Mouse (Mus musculus) 3T3-L1 (cell line): ENCODE measurements around the gene Pigh.

ENCODE experiments used
- DNase-seq: peaks from one replicate; pipeline ENCODE4 v3.0.0-alpha.2; 2015; ENCODE audit warnings: low read depth, low spot score

The Pigh gene

DNA sequence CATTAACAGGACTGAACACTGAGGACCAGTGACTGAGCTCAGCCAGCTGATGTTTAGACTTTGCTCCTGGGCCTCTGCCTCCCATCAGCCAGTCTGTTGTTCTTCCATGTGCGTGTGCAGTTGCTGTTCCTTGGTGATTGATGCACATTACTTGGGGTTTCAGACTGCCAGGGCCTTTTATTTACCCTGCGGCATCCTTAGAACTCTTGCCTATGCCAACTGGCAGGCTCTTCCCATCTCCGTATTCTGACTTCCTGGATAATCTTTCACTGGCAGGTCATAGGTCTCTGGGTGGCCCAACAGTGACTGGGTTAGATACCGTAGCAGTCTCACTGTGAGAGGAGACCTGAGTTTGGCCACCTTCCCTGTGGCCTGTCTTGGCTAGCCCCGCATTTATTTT lies 21.9 kb downstream of the Pigh start:
- no peak for DNase-seq

GRCm38 (mm10) chr12:79066431-79066830 lies 23.0 kb downstream of the Pigh start:
- no peak for DNase-seq

DNA sequence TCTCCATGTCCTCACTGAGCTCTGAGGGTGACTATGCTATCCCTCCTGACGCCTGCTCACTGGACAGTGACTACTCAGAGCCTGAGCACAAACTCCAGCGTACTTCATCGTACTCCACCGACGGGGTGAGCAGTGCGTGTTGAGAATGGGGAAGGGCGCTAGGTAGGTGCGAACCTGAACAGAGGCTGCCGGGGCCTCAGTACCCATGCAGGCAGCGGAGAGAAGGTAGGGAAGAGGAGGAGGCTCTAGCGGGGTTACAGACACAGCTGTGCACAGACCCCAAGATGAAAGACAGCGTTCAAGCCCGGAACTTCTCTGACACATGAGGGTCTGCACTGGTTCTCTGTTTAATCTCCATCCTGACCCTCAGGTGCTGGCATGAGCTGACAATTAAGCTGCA lies 25.0 kb downstream of the Pigh start:
- DNase-seq = no peak

DNA sequence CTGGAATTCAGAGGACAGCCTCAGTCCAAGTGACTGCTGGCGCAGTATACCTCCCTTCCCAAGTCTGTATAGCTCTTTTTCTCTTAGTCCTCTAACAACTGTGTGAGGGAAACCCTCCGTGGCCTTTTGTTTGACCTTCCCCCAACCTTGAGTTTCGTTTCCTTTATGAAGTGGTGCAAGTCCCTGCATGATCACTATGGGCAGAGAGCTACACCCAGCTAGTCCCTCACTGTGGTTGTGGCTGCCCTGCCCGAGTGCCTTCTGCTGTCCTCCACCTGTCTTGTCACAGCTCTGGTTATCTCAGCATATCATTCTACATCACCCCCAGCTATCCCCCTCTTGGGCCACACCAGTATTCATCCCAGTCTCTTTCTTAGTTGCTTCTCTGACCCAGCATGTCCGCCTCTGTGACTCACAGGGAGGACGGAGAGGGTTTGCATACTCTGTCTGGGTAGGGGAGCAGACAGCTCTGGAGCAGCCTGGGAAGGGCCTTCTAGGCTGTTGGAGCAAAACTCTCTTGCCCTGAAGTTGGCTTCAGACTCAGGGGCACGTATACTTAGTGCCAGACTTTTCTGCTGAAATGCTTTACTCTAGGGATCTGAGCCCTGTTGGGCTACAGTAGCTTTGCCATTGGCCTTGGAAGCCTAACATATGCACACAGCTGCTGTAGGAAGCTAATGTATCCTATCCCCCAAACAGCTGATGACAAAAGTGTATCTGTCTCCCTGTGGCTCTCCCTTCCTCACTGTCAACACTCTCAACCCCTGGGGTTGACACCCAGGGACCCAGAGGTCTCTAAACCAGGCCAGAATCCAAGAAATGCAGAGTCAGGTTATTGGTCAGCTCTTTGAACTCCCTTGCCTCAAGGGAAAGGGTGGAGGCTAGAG lies 28.4 kb downstream of the Pigh start:
- DNase-seq = no peak

GRCm38 (mm10) chr12:79060134-79060533 lies 29.3 kb downstream of the Pigh start:
- DNase-seq = no peak

DNA sequence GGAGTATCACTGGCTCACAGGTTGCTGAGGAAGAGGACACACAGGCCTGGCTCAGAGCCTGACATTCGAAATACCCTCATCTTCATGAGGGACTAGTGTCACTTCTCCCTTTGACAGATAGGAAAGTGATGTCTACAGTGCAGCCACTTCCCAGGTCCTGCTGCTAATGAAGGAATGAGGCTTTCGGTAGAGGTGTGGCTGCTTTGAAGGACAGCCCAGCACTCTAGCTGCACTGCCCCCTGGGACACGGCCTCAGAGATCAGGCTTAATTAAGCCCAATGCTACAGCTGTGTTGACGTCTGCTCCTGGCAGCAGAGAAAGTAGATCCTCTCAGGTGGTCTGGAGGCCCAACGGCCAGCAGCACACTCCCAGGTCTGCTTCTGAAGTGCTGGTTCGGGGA lies 29.9 kb downstream of the Pigh start:
- DNase-seq = no peak

DNA sequence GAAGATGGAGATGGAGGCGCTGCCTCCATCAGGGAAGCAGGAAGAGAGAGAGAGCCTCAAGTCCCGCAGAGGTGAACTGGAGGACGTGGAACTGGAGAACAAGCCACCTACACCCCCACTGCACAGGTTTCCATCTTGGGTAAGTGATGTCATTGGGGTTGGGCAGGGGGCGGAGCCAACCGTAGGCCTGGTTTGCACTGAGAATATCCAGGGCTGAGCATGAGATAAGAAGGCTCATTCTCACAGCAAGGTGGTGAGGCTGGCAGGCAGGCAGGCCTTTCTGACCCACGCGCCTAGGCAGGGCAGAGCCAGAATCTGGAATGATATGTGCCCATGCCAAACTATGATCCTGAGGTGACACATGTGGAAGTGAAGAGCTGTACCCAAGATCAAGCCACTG lies 34.2 kb downstream of the Pigh start:
- DNase-seq = no peak

DNA sequence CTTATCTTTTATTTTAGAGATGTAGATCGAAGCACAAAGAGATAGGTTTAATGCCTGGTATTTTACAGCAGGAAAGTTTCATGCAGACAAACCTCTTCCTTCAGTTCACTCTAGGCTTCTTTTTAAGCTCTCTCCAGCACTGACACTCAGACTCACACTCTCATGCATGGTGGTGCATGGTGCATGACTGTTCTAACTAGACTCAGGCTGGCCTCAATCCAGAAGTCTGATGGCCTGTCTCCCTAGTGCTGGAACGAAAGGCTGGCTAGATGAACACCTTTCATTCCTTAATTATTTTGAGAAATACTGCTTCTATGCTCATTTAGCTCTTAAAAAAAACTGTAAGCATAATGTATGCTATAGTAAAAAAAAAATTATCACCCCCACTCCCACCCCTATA lies 37.4 kb downstream of the Pigh start:
- DNase-seq = no peak

DNA sequence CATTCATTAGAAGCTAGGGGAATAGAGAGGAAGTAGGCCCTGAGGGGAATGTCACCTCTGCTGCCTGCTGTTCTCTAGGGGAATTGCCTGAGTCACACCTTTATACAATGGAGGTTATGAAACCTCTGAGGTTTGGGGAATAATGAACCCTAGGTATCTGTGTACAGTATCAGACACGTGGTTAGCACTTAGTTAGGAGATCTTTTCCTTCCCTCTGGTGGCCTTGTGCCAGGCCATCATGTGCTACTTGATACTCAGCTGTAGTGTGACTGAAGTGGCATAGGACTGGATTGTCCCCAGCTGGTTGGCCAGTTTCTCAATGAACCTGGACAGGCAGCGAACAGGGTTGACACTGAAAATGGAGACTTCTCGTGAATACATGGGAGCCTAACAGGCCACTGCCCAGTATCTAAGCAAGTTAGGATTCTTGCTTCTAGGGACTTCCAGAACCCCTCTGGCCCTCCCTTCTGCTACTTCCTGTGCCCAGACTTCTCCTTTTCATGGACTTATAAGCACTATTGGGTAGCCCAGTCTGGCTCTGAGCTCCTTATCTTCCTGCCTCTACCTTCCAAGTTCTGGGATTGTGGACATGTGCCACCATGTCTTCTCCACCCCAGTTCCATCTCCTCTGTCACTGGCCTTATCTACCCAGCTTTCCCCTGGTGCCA lies 38.8 kb downstream of the Pigh start:
- DNase-seq = no peak

DNA sequence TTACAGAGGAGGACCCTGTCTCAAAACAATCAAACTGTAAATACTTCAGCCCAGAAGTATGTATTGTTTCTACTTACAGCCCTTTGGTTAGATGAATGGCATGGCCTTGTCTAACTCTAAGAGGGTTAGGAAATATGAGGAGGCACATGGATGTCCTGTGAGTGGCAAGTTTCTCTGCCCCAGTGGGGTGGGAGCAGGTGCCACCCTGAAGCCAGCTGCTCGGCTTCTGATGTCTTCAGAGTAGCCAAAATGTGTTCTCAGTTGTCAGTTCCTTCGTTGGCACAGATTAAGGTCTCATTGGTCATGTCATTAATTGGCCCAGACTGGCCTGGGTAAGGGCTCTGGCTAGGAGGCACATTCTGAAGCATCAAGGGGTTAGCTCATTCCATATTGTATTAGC lies 39.6 kb downstream of the Pigh start:
- no peak for DNase-seq

DNA sequence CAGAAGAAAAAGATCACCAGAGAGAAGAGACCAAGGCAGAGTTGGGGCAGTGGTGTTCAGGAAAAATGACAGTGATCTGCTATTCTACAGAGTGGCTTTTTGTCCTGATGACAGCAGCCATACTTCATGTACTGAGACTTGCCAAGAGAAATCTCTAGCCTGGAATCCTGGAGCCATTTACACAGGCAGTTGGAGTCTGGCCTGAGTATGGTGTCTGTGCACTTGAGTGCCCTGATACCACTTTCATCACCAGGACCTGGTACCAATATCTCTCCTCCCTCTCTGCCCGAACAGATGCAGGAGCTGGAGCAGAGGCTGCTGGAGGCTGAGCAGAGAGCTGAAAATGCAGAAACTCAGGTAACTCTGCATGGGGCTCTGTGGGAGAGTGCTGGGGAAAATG lies 40.6 kb downstream of the Pigh start:
- no peak for DNase-seq

DNA sequence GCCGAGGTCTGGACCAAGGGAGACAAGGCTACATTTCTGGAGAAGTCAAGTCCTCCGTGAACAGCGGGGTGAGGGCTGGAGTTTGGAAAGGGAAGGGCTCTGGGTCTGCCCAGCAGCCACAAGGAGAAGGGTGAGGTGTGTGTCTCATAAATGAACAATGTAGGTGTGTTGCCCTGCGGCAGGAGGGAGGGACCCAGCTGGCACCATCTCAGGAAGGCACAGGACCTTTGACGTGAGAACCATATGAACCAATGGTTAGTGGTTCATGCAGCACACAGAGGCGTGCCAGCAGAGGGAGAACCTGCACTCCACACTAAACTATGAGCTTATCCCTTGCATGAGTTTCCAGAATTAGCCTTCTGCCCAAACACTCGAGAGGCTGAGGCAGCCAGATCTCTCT lies 42.2 kb downstream of the Pigh start:
- no peak for DNase-seq

DNA sequence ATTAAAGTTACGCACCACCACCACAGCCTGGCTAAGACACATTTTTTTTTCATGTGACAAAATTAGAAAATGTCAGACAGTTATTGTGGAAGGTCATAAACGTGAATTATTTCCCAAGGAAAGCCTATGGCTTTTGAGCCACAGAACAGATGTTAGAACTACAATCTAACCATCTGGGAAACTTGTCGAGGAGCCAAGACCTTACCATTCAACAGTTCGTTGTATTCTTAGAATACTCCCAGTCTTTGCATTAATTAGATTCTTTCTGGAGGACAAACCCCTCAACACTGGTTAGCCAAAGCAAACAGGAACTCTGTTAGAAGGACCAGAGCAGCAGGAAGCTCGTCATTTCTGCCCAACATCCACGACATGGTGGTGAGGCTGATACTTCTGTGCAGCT lies 43.3 kb downstream of the Pigh start:
- DNase-seq = no peak

DNA sequence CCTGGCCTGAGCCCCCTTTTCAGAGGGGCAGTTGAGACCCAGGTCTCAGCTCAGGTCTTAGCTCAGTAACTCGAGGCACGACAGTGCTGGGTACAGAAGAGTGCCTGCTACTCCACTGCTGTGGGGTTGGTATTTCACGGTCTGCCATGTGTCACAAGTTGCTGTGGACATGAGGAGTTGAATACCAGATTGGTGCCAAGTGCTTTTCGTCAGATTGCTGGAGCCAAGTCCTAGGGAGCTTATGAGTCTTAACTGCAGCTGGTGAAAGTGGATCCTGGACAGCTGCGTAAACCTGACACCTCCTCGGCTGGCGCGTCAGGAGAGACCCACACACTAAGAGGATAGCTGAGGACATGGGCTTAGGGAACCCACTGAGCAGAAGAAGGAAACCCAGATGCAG lies 44.8 kb downstream of the Pigh start:
- no peak for DNase-seq

DNA sequence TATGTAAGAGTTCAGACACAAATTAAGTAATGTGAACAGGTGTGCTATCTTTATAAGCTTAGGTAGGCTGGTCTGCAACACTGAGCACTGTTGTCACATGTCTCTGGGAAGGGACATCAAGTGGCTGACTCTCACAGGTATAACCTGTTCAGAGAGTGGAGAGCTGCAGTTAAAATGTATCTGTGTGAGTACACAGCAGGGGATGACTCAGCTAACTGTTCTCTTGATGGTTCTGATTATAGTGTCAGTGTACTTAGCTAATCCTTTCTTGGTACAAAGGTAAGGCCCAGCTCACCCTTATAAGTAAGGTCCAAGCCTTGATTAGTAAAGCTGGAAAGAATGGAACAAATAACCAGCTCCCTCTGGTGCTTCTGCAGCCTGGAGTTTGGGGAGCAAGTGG lies 48.0 kb downstream of the Pigh start:
- no peak for DNase-seq

DNA sequence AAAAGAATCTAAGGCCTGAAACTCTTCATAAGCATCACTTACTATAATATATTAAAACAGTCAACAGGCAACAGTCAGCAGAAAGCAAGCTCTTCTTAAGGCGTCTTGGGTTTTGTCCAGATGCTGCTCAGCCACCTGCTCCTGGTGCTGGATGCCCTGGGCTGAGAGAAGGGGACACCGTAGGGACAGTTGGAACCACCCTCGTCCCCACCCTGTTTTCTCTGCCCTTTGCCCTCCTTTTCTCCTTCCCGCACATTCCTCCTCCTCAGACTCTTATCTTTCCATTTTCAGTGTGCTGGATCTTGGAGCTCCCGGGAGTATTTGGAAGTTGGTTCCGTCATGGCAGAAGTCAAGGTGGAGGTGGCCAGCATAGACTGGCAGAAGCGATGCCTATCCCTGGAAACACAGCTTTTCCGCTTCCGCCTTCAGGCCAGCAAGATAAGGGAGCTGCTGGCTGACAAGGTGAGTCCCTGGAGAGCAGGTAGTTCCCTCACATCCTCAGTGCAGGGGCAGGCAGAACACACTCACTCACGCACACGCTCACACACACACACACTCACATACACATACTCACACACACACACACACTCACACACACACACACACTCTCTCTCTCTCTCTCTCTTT lies 49.1 kb downstream of the Pigh start:
- no peak for DNase-seq

- no peak for DNase-seq
Measured at GRCm38 (mm10) chr12:79039708-79040107, 49.7 kb downstream of the Pigh start.

GRCm38 (mm10) chr12:79035349-79035748 lies 54.1 kb downstream of the Pigh start:
- DNase-seq = no peak

GRCm38 (mm10) chr12:79034331-79034730 lies 55.1 kb downstream of the Pigh start:
- DNase-seq = no peak
